Mouse (Mus musculus) spleen, adult 2 months (tissue): ENCODE data around the gene Hjurp.

Experiments
- CTCF ChIP-seq: fragments of 200-500 bp; IDR thresholded peaks from 2 replicates; pipeline ENCODE4 v1.5.1; 2011; ENCODE audit warnings: mild to moderate bottlenecking, inconsistent platforms; ENCODE audit not compliant: insufficient read depth, insufficient read length, insufficient replicate concordance; ENCODE audit errors: extremely low read depth
- POLR2A ChIP-seq: fragments of 200-500 bp; IDR thresholded peaks from 2 replicates; pipeline ENCODE4 v1.6.1; 2011; ENCODE audit warnings: low read depth, low read length, inconsistent platforms

- TF ChIP-seq CTCF (no peak), POLR2A (no peak)
Measured at GRCm38 (mm10) chr1:88253106-88253505, 24.3 kb downstream of the Hjurp start.
